Mouse (Mus musculus): ENCODE results near the gene Sytl3. TPM values are rescaled to one million over a fixed set of nuclear protein-coding genes. Genes with fewer than 3 reads are reported as not detected.

The Sytl3 gene
- polyA plus RNA-seq, 1 experiment from 2014 or later, result 0.43 TPM

- Histone ChIP-seq H3K4me1 (peaks cover 46% of the 10 kb centered on the region), H3K4me3 (no peak overlapping the region), H3K27ac (replicated peaks) (no peak overlapping the region), H3K9me3 (no peaks in the 10 kb centered on the region), H3K9ac (replicated peaks) (no peak overlapping the region), H3K36me3 (0 out of 2 replicates have a peak, but pooled peaks cover 10% of the 10 kb centered on the region), H3K4me2 (replicated peaks) (no peak overlapping the region), H3K27me3 (no peaks in the 10 kb centered on the region)
- WGBS, result 89% methylated on average over 11 of the region's 11 CpGs
- no peak for ATAC-seq (replicated peaks)
These were observed 84.9 kb downstream of the Sytl3 start for GRCm38 (mm10) chr17:6743787-6744239.

GRCm38 (mm10) chr17:6744366-6744765, 85.5 kb downstream of the Sytl3 start:
- no peaks in the 10 kb centered on the region for H3K27me3 ChIP-seq
- H3K4me2 ChIP-seq (replicated peaks), result no peak overlapping the region
- H3K9ac ChIP-seq (replicated peaks), result no peak overlapping the region
- 62% methylated on average over 9 of the region's 9 CpGs for WGBS
- H3K27ac ChIP-seq (replicated peaks), result no peak overlapping the region
- H3K4me3 ChIP-seq, result no peak overlapping the region
- peaks cover 46% of the 10 kb centered on the region for H3K4me1 ChIP-seq
- no peak for ATAC-seq (replicated peaks)
- H3K36me3 ChIP-seq, result 0 out of 2 replicates have a peak, but pooled peaks cover 10% of the 10 kb centered on the region
- no peaks in the 10 kb centered on the region for H3K9me3 ChIP-seq

- Histone ChIP-seq H3K4me3 (no peak overlapping the region), H3K27ac (replicated peaks) (peak overlapping the region; percentile 71; the same call in 1 of the 2 replicates), H3K9me3 (no peaks in the 10 kb centered on the region), H3K4me1 (peaks cover 46% of the 10 kb centered on the region), H3K36me3 (0 out of 2 replicates have a peak, but pooled peaks cover 7% of the 10 kb centered on the region), H3K27me3 (no peaks in the 10 kb centered on the region), H3K4me2 (replicated peaks) (no peak overlapping the region), H3K9ac (replicated peaks) (no peak overlapping the region)
- ATAC-seq (replicated peaks), result no peak
- WGBS, result 90% methylated on average over 14 of the region's 14 CpGs
These were observed 86.0 kb downstream of the Sytl3 start for GRCm38 (mm10) chr17:6744871-6745270.

- ATAC-seq (replicated peaks), result 0 out of 2 replicates have a peak, but pooled peaks have one; percentile 17
- H3K4me2 ChIP-seq (replicated peaks), result no peak overlapping the region
These were observed 86.6 kb downstream of the Sytl3 start for GRCm38 (mm10) chr17:6745503-6745902.

GRCm38 (mm10) chr17:6745975-6746374, 87.1 kb downstream of the Sytl3 start:
- no peak overlapping the region for H3K9ac ChIP-seq (replicated peaks)
- peaks cover 46% of the 10 kb centered on the region for H3K4me1 ChIP-seq
- no peak overlapping the region for H3K4me2 ChIP-seq (replicated peaks)

More at GRCm38 (mm10) chr17:6745503-6745902, 86.6 kb downstream of the Sytl3 start:
- Histone ChIP-seq H3K27me3 (no peaks in the 10 kb centered on the region), H3K4me1 (peaks cover 46% of the 10 kb centered on the region), H3K36me3 (0 out of 2 replicates have a peak, but pooled peaks cover 7% of the 10 kb centered on the region), H3K27ac (replicated peaks) (peak overlapping the region; percentile 71), H3K4me3 (no peak overlapping the region), H3K9ac (replicated peaks) (no peak overlapping the region), H3K9me3 (no peaks in the 10 kb centered on the region)
- WGBS, result 44% methylated on average over 5 of the region's 5 CpGs

GRCm38 (mm10) chr17:6746452-6747231, 87.7 kb downstream of the Sytl3 start:
- no peak for ATAC-seq (replicated peaks)
- WGBS, result 65% methylated on average over 9 of the region's 9 CpGs

More at GRCm38 (mm10) chr17:6745975-6746374, 87.1 kb downstream of the Sytl3 start:
- H3K27ac ChIP-seq (replicated peaks), result peak overlapping the region; percentile 71
- H3K4me3 ChIP-seq, result no peak overlapping the region
- WGBS, result 17% methylated on average over 9 of the region's 9 CpGs
- no peaks in the 10 kb centered on the region for H3K9me3 ChIP-seq
- 0 out of 2 replicates have a peak, but pooled peaks cover 7% of the 10 kb centered on the region for H3K36me3 ChIP-seq
- H3K27me3 ChIP-seq, result no peaks in the 10 kb centered on the region
- peak; percentile 79 for ATAC-seq (replicated peaks)

GRCm38 (mm10) chr17:6747478-6747877, 88.6 kb downstream of the Sytl3 start:
- WGBS, result 56% methylated on average over 7 of the region's 7 CpGs
- no peak overlapping the region for H3K4me3 ChIP-seq
- H3K4me2 ChIP-seq (replicated peaks), result no peak overlapping the region
- H3K9me3 ChIP-seq, result no peaks in the 10 kb centered on the region
- no peak for ATAC-seq (replicated peaks)
- peaks cover 33% of the 10 kb centered on the region for H3K4me1 ChIP-seq
- H3K9ac ChIP-seq (replicated peaks), result no peak overlapping the region
- H3K27ac ChIP-seq (replicated peaks), result no peak overlapping the region
- H3K36me3 ChIP-seq, result 0 out of 2 replicates have a peak, but pooled peaks cover 2% of the 10 kb centered on the region
- no peaks in the 10 kb centered on the region for H3K27me3 ChIP-seq

More at GRCm38 (mm10) chr17:6746452-6747231, 87.7 kb downstream of the Sytl3 start:
- Histone ChIP-seq H3K4me2 (replicated peaks) (no peak overlapping the region), H3K9me3 (no peaks in the 10 kb centered on the region), H3K9ac (replicated peaks) (no peak overlapping the region), H3K4me1 (peaks cover 39% of the 10 kb centered on the region), H3K36me3 (0 out of 2 replicates have a peak, but pooled peaks cover 2% of the 10 kb centered on the region), H3K4me3 (no peak overlapping the region), H3K27ac (replicated peaks) (peak overlapping the region; percentile 71), H3K27me3 (no peaks in the 10 kb centered on the region)

- no peak for ATAC-seq (replicated peaks)
- Histone ChIP-seq H3K9ac (replicated peaks) (no peak overlapping the region), H3K4me2 (replicated peaks) (no peak overlapping the region), H3K9me3 (no peaks in the 10 kb centered on the region), H3K36me3 (peaks cover 5% of the 10 kb centered on the region; the same call in 1 of the 2 replicates), H3K27ac (replicated peaks) (no peak overlapping the region), H3K4me1 (peaks cover 31% of the 10 kb centered on the region), H3K27me3 (no peaks in the 10 kb centered on the region), H3K4me3 (no peak overlapping the region)
- WGBS, result 93% methylated on average over 17 of the region's 17 CpGs
These were observed 90.0 kb downstream of the Sytl3 start for GRCm38 (mm10) chr17:6748779-6749464.

- Histone ChIP-seq H3K4me1 (peaks cover 20% of the 10 kb centered on the region), H3K4me2 (replicated peaks) (no peak overlapping the region), H3K27me3 (no peaks in the 10 kb centered on the region), H3K36me3 (peaks cover 6% of the 10 kb centered on the region), H3K27ac (replicated peaks) (no peak overlapping the region), H3K9me3 (no peaks in the 10 kb centered on the region), H3K4me3 (no peak overlapping the region), H3K9ac (replicated peaks) (no peak overlapping the region)
- 81% methylated on average over 11 of the region's 11 CpGs for WGBS
- no peak for ATAC-seq (replicated peaks)
These were observed 92.4 kb downstream of the Sytl3 start for GRCm38 (mm10) chr17:6751221-6751859.

GRCm38 (mm10) chr17:6752375-6752774, 93.5 kb downstream of the Sytl3 start:
- H3K4me2 ChIP-seq (replicated peaks), result no peak overlapping the region
- 44% methylated on average over 7 of the region's 7 CpGs for WGBS
- H3K4me1 ChIP-seq, result peaks cover 10% of the 10 kb centered on the region
- no peak overlapping the region for H3K4me3 ChIP-seq
- no peak for ATAC-seq (replicated peaks)
- H3K9me3 ChIP-seq, result no peaks in the 10 kb centered on the region
- no peak overlapping the region for H3K9ac ChIP-seq (replicated peaks)
- H3K36me3 ChIP-seq, result peaks cover 6% of the 10 kb centered on the region
- H3K27ac ChIP-seq (replicated peaks), result no peak overlapping the region
- no peaks in the 10 kb centered on the region for H3K27me3 ChIP-seq

- Histone ChIP-seq H3K4me3 (no peak overlapping the region), H3K9me3 (no peaks in the 10 kb centered on the region), H3K27ac (replicated peaks) (no peak overlapping the region), H3K4me1 (peaks cover 14% of the 10 kb centered on the region), H3K27me3 (no peaks in the 10 kb centered on the region), H3K4me2 (replicated peaks) (no peak overlapping the region), H3K9ac (replicated peaks) (no peak overlapping the region), H3K36me3 (peaks cover 6% of the 10 kb centered on the region)
- WGBS, result 92% methylated on average over 9 of the region's 9 CpGs
- ATAC-seq (replicated peaks), result no peak
These were observed 96.3 kb downstream of the Sytl3 start for GRCm38 (mm10) chr17:6755176-6755575.
